Mouse (Mus musculus) adrenal gland, postnatal 10 days (tissue): Measurements from ENCODE around the gene Pes1. TPM values are rescaled to one million over a fixed set of nuclear protein-coding genes. Genes with fewer than 3 reads are reported as not detected.

Experiments
- DNase-seq: peaks from one replicate; pipeline ENCODE4 v3.0.0; 2021; ENCODE audit warnings: mixed read lengths
- total RNA-seq, 2 experiments: library from RNA; stranded (reverse); gene quantifications; 2 replicates each; pipeline ENCODE4 v1.2.3; 2021

Gene Pes1
- total RNA-seq, 2 experiments from 2014 or later, result 54.7 to 63.4 TPM

DNA sequence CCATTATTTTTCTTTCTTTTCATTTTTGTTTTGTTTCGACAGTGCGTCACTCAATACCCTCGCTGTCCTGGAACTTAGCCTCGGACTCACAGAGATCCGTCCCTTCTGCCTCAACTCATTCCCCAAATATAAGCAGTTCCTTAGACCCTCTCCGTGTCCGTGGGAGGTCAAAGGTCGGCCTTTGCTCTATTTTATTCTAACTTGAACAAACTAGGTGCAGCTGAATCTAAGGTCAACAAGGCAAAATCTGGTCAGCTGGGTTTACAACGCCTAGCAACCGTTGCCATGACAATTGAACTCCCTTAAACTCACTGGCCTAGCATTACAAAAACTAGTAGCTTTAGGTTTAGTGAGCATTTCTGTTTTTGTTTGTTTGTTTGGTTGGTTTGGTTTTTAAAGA is 620 bp upstream of the Pes1 start:
- no peak for DNase-seq

DNA sequence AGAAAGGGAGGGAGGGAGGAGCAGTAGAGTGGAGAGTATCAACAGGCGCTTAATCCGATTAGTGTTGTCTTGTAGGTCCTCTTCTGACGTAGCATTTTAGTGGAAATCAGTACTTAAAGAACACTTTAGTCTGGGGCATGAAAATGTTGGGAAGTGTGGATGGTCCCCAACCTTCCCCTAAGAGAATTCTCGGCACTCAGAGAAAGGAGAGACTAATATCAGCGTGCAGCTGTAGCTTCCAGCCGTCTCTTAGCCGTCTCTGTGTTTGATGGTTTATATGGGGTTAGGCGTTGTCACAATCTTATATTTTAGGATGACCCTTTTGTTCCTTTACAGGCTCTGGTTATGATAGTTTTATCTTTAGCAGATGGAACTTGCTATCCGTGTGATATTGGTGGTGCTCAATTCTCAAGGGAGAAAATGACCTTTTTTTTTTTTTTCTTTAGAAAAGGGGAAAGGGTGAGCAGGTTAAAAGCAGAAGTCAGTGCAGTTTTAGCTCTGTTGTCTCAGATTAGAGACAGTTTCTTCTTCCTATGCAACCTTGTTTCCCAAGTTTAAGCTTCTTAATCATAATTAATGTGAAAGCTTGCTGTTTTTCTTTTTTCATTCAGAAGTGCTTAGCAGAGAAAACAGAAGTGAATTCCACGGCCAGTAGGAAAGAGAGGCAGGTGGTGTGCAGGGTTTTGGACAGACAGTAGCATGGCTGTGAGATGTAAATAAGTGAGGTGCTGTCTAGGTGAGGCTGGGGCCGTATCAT is 819 bp downstream of the Pes1 start:
- DNase-seq, result no peak

DNA sequence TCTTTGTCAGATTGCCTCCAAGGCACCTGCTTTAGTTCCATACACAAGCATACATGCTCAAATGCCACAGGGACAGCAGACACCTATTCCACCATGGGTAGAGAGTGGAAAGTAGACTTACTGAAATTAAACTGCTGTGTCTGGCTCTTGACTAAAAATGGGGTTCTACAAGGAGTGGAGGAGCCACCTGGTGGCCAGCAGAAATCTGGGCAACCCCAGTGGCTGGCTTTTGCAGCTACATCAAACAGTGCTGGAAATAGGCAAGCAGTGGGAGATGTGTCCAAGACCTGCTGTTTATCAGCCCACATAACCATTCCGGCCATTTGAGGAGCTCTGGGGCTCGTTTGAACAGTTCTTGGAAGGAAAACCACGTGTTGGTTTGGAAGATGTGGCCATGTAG is 6.1 kb downstream of the Pes1 start:
- DNase-seq, result no peak

DNA sequence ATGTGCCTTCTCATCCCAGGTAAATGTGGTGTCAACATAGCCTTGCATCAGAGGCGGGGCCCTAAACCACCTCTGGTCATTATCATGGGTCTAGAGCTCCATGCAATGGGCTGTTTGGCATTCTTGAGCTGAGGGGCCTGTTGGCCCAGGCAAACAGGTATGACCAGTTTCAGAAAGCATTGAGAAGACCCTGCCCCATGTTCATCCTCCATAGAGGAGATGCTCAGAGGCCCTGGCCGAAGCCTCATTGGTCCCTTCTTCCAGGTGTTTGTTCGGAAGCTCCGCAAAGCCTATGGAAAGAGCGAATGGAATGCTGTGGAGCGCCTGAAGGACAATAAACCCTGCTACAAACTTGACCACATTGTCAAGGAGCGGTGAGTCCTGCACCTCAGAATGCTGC is 6.6 kb downstream of the Pes1 start:
- DNase-seq, result no peak

DNA sequence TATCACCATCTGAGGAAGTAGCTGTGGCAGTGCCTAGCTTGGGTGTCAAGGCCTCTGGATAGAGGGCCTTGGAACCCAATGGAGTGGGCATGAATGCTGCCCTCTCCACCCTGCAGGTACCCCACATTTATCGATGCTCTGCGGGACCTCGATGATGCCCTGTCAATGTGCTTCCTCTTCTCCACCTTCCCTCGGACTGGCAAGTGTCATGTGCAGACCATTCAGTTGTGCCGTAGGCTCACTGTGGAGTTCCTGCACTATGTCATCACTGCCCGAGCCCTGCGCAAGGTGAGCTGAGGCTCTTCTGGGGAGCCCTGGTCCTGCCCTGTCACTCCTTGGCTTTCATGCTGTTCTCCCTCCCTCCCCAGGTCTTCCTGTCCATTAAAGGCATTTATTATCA is 9.3 kb downstream of the Pes1 start:
- no peak for DNase-seq

DNA sequence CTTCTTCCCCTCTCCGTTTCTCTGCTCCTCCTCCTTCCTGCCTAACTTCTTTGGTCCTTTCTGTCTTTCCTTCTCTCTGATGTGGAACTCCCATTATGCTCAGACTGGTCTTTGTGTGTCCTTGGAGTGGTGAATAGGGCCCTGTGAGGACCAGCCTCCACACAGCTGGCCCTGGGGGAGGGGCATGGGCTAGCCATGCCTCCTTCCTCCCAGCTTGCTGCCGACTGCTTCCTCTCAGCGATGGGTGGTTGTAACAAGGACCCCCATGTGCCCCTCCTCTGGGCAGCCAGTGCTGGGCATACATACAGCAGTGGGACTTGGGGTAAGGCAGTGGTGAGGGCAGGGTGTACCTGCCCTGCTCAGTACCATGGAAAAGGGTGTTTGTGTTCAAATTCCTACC is 10.5 kb downstream of the Pes1 start:
- no peak for DNase-seq

DNA sequence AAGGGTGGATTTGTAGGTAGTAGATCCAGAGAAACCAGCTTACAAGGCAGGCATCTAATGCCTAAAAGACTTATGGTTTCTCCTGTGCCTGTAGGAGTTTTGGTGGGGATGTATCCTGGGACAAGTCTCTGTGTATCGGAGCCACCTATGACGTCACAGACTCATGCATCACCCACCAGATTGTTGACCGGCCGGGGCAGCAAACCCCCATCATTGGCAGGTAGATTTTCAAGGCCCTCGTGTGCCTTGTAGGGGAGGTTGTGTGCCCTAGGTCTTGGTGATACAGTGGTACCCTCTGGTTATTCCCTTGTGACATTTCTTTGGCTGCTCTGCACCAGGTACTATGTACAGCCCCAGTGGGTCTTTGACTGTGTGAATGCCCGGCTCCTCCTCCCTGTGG is 12.9 kb downstream of the Pes1 start, which contains the start of gene 4930556J24Rik:
TSS of gene 4930556J24Rik (minus strand) at position 101 of the 400 bp plus-strand sequence.
- no peak for DNase-seq

DNA sequence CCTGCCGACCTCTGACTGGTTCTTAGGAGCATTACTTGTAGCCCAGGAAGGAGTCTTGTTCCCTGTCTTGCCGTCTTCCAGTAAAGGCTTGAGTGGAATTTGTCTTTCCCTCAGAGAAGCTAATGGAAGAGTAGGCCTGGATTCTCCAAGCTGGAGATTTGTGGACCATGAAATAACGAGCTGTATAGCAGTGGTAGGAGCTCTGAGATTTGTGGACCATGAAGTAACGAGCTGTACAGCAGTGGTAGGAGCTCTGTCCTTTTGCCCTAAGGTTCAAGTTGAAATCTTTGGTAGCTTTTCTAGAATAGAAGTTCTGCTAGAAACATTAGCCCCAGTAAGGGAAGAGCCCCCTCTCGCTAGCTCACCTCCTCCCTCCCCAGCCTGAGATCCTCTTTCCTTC is 14.6 kb downstream of the Pes1 start:
- DNase-seq, result no peak

DNA sequence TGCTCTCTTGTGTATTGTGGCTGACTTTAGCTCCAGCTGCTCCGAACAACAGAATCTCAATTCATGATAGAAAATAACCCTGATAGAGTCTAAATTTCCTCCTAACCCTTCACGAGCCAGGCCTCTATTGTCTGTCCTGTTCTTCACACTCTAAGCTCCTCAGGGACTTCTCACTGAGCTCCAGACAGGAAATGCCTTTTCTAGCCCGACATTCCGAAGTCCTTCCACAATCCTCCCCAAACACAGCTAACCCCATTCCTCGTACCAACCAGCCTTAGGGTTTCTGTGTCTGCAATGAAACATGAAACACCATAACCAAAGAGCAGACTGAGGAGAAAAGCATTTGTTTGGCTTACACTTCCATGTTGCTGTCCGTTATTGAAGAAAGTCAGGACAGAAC is 17.8 kb downstream of the Pes1 start:
- no peak for DNase-seq

DNA sequence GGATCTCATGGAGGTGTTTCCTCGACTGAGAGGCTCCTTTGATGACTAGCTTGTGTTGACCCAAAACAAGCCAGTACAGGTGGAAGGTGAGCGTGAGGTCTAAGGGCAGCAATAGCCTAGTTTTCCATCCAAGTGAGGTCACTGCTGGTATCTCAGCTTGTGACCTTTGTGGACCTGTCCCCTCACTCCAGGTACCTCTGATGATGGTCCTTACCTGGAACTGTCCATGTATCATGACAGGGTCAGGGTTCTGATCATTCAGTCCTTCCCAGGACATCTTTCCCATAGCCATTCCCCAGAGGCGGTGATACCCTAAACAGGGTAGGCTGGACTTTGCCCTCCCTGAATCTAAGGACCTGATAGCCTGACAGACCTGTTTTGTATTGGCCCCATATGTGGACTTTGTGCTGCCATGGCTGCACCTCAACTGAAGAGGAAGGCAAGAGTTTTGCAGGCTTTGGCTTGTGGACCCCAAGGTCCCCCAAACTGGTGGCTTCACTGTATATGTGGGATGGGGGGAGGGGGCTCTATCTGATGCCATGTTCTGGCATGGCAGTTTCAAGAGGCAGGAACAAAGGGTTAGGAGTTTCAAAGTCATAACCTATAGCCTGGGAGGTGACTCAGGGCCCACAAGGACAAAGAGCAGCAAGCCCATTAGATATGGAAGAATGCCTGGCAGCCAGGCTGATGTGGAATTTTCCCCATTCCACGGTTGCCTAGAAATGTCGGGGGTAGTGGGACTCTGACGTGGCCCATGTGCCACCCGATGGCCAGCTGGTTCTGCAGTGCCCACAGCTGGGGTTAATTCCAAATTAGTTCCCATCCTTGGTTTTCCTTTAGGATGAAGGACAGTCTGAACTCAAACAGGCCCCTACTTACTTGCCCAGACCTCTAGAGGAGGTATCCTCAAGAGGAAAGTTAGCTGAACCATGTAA is 18.8 kb downstream of the Pes1 start:
- DNase-seq, result no peak

DNA sequence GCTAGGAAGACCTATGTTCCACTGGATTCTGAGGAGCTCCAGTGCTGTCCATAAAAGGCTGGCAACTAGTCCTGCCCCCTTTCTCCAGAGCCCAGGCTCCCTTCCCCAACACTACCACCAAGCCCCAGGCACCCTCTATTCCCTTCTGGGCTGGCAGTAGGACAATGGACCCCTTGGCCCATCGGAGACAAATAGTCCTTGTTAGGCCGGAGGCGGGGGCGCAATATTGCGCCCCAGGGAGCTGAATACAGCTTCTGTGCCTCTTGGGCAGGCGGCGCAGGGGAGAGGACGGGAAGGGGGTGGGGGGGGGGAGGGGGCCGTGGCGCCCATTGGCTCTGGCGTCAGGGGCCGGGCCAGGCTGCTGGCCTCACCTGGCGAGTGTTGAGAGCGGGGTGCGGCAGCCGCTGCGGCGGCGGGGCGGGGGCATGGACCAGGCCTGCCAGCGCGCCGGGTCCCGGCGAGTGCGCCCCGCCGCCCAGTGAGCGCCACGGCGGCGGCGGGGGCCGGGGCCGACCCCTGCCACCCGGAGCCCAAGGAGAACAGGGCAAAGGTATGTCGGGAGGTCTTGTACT is 19.6 kb downstream of the Pes1 start, which contains the start of gene Gal3st1:
TSS of gene Gal3st1 (plus strand) at position 346 of the 572 bp plus-strand sequence.
- DNase-seq, result no peak

DNA sequence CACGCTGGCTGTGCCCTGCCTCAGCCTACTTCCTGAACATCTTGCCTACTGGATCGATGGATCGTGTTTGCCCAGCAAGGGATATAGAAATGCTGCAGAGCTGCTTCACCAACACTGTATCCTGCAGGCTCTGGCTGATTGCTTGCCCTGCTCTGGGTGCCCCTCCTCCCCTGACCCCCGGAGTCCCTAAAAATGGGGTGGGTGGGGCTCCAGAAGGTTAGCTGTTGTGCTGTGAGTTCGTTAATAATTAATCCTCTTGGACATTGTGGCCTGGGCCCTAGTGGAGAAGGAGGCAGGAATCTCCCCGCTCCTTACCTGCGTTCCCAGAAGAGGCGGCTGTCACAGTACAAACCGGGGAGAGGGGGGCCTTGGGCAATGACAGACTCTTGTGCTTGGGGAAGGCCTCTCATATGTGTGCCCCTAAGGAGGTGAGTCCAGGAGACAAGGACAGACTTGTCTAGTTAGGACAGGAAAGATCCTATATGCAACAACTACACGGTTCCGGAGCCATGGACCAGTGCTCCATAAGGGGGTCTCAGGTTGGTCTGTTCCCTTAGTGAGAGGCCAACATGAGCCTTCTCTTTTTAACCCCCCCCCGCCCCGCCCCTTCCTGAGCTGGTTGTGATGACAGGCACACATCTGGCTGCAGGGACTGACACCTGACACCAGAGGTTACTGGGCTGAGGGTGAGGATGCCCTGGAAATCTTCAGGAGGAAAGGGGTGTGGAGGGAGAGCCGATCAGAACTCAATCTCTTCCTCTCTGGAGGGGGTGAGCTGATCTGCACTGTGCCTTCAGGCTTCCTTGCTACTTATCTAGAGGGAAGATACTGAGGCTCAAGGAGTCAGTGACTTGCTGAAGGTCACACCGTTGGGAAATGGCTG is 20.3 kb downstream of the Pes1 start:
- DNase-seq, result no peak

DNA sequence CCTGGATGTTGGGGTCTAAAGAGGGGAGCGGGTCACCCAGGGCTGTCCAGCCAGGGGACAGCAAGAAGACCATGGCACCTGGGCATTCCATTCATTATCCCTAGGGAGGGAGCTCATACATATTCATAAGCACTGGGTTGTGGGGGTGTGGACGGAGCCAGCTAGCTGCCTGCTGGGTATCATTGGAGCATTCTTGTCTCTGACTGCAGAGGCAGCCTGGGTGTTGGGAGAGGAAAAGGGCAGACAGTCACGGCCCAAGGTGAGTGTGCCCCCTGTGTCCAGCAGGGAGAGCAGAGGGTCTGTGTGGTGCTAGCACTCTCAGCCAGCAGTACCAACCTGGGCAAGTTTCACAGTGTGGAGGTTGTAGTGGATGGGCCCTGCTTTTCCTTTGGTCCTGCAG is 26.0 kb downstream of the Pes1 start:
- DNase-seq, result no peak

DNA sequence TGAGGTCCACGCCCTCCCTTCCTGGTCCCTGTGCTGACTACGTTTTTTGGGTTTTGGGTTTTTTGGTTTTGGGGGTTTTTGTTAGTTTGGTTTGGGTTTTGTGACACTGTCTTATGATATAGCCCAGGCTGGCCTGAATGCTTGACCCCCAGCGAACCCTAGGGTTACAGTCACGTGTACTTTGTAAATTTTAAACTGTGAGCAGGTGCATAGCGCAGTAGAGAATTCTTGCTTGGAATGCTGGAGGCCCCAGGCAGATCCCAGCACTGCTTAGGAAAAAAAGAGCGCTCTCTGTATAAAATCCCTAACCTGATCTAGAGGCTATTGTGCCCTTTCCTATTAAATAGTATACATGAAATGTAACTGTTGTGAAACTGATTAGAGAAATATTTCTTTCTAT is 29.4 kb downstream of the Pes1 start:
- no peak for DNase-seq

DNA sequence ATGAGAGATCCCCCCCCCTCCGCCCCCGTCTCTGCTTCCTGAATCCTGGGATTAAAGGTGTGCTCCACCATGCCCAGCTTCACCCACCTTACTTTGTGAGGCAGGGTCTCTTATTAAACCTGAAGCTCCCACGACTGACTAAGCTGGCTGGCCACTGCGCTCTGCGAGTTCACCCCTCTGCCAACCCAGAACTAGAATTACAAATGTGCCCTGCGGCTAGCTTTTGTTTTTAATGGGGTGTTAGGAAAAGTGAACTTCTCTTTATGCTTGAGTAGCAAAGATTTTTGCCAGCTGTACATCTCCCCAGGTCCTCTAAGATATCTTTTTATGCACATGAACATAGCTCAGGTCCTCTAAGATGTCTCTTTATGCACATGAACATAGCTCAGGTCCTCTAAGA is 30.1 kb downstream of the Pes1 start:
- DNase-seq, result no peak

DNA sequence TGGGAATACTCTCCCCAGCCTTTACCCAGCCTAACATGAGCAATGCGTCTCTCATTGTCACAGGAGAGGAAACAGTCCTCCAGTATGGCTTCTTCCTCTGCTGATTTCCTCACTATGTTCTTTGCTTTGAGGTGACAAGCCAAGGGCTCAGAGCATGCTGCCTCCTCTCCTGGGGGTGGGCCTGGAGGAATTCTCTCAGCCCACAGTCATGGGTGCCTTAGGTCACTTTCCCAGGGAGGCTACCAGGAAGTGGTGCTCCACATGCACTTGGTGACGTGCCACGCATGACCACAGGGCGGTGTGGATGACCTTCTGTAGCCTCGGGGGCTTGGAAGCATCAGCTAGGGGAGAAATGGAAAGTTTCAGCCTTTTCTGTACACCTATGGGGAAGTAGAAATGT is 31.7 kb downstream of the Pes1 start:
- DNase-seq, result no peak

DNA sequence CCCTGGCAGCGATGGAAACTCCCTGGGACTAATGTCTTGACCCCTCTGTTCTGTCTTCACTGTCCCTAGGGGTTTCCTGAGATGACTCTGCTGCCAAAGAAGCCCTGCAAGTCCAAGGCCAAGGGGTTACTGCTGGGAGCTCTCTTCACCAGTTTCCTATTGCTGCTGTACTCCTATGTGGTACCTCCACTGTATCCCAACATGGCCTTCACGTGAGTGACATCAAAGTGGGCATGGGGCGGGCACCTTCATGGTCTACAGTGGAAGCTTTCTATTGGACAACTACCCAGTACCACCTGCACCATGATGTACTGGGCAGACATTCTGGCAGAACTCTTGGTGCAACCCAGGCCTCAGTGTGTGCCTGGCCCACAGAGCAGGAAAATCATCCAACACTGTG is 33.1 kb downstream of the Pes1 start:
- DNase-seq, result no peak

DNA sequence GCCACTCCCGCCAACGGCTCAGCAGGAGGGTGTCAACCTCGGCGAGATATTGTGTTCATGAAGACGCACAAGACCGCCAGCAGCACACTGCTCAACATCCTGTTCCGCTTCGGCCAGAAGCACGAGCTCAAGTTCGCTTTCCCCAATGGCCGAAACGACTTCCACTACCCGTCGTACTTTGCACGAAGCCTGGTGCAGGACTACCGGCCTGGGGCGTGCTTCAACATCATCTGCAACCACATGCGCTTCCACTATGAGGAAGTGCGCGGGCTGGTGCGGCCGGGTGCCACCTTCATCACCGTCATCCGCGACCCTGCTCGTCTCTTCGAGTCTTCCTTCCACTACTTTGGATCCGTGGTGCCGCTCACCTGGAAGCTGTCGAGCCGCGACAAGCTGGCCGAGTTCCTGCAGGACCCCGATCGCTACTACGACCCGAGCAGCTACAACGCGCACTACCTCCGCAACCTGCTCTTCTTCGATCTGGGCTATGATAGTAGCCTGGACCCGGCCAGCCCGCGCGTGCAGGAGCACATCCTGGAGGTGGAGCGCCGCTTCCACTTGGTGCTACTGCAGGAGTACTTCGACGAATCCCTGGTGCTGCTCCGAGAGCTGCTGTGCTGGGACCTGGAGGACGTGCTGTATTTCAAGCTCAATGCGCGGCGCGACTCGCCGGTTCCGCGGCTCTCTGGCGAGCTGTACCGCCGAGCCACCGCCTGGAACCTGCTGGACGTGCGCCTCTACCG is 34.4 kb downstream of the Pes1 start:
- peak; percentile 22 for DNase-seq

DNA sequence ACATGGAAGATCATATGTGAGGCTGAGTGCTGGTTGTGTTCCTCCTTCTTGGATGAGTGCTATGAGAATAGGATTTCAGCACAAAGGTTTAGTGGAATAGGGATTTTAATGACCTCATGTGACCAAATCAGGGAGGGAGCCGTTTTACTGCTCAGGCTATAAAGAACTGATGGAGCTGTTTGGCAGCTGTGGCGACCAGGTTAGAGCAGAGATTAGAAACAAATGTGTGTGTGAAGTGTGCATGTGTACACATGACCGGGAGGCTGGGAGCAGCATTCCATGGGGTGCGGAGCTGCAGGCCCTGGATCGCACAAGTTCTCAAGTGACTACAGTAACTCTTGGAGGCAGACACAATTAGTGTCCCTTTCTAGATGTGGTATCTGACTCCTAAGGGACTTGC is 35.8 kb downstream of the Pes1 start:
- DNase-seq, result no peak

DNA sequence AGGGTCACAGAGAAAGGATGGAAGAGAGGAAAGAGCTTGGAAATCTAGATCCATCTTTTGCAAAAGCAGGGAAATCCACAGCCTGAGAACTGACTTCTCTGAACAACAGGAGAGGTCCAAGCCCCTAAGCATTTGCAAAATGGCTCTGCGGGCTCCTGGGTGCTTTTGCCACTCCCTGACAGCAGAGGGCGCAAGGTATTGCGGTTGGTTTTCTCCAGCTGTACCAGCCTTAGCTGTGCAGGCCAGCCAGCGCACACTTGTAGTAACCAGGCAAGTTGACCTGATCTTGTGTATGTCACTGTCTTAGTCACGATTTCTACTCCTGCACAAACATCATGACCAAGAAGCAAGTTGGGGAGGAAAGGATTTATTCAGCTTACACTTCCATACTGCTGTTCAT is 37.8 kb downstream of the Pes1 start:
- DNase-seq, result peak; percentile 84

DNA sequence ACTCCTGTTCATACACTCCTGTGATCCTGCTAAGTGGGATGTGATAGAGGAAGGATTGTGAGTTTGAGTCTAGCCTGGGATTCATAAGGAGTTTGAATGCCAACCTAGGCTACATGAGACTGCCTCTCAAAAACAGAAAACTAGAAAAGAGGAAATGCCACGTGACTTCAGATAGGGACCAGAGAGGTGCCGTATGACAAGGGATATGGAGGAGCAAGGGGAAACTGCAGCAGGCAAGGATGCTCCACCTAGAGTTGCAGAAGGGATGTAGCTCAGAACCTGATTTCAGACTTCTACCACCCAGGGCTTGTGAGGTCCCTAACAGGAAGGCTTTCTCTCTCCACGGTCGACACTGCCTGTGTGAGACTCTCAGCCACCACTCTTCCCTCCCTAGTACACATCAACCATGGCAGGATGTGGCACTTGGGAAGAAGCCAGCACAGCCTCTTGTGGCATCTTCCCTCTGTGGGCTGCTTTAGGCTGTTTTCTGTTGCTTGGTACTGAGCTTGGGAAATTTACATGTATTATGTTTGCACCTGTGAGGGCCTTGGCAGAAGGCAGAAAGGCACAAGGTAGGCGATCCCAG is 41.5 kb downstream of the Pes1 start:
- no peak for DNase-seq
